Mouse (Mus musculus) lung, embryonic 15.5 days (tissue): ENCODE results near the gene Acot4. TPM values are rescaled to one million over a fixed set of nuclear protein-coding genes. Genes with fewer than 3 reads are reported as not detected.
"Not testable (repeated sequence)": the region's sequence is repeated elsewhere in the genome, so short reads cannot be mapped to it uniquely, and the experiment has no call there.

Source experiments
- ATAC-seq: fragments of 200-750 bp; cut with Nextera tagmentation; 2 replicates; pipeline ENCODE4 v1.8.0; 2017; ENCODE audit warnings: moderate number of reproducible peaks, borderline replicate concordance; ENCODE audit not compliant: low FRiP score, low TSS enrichment; ENCODE audit errors: extremely low read depth
- H3K27ac ChIP-seq: fragments of 300-500 bp; sonication (generic); 2 replicates; pipeline ENCODE4 v1.5.1; 2015; ENCODE audit warnings: moderate library complexity, mild to moderate bottlenecking, inconsistent platforms
- H3K27me3 ChIP-seq: fragments of 300-500 bp; sonication (generic); 2 replicates; pipeline ENCODE4 v1.6.1; 2015; ENCODE audit warnings: inconsistent platforms
- H3K36me3 ChIP-seq: fragments of 300-500 bp; sonication (generic); 2 replicates; pipeline ENCODE4 v1.6.1; 2015; ENCODE audit warnings: inconsistent platforms
- H3K4me1 ChIP-seq: fragments of 300-500 bp; sonication (generic); 2 replicates; pipeline ENCODE4 v1.6.1; 2015; ENCODE audit warnings: inconsistent platforms
- H3K4me2 ChIP-seq: fragments of 300-500 bp; sonication (generic); 2 replicates; pipeline ENCODE4 v1.6.1; 2015; ENCODE audit warnings: inconsistent platforms, mild to moderate bottlenecking, moderate library complexity
- H3K4me3 ChIP-seq: fragments of 300-500 bp; sonication (generic); 2 replicates; pipeline ENCODE4 v1.5.1; 2015; ENCODE audit warnings: mild to moderate bottlenecking, inconsistent platforms
- H3K9ac ChIP-seq: fragments of 300-500 bp; sonication (generic); 2 replicates; pipeline ENCODE4 v1.6.1; 2015; ENCODE audit warnings: inconsistent platforms
- H3K9me3 ChIP-seq: fragments of 300-500 bp; sonication (generic); 2 replicates; pipeline ENCODE4 v1.6.1; 2016; ENCODE audit warnings: inconsistent platforms
- WGBS: fragments of 180-500 bp; shearing (Covaris S2); methylation state at CpG from one replicate; pipeline ENCODE4 v1.1.7; 2015; 5-methylcytosine and 5-hydroxymethylcytosine counted together
- polyA plus RNA-seq: library from polyadenylated mRNA; unstranded; fragments of >200 nt; fragmentation: Nextera tagmentation; extraction: Ambion mirVana; gene quantifications from 2 replicates; pipeline ENCODE4 v1.2.1, GENCODE M21; 2015

Acot4 gene
- polyA plus RNA-seq, 1 experiment from 2014 or later, result 0.44 TPM

DNA sequence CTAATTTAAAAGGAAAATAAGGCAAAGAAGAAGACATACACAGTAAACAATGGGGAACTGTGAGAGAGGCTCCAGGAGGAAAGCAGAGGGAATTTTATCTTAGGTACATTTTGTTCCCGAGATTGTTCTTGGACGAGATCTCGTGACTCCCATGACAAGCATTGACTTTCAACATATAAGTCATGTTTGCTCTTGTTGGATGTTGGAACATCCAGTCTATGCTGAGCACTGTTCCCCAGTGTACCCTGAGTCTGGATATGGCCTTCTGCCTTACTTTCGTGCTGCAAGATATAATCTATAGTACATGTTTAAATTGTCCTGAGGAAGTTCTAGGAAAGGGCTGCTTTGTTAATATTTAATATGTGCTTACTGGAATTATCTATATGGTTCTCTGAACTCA lies 46.4 kb downstream of the Acot4 start:
- WGBS, result 54% methylated on average over 4 of the region's 4 CpGs
- H3K9ac ChIP-seq, result no peak overlapping the region
- no peak overlapping the region for H3K27ac ChIP-seq
- H3K4me3 ChIP-seq, result no peak overlapping the region
- H3K4me2 ChIP-seq, result no peak overlapping the region
- H3K4me1 ChIP-seq, result no peaks in the 10 kb centered on the region
- H3K36me3 ChIP-seq, result no peaks in the 10 kb centered on the region
- no peaks in the 10 kb centered on the region for H3K27me3 ChIP-seq
- H3K9me3 ChIP-seq, result no peaks in the 10 kb centered on the region
- ATAC-seq, result no peak

- H3K4me2 ChIP-seq, H3K4me3 ChIP-seq, H3K27ac ChIP-seq, ATAC-seq, H3K4me1 ChIP-seq, H3K27me3 ChIP-seq, H3K36me3 ChIP-seq, H3K9ac ChIP-seq, H3K9me3 ChIP-seq: not testable (repeated sequence)
- WGBS, result 85% methylated on average over 5 of the region's 5 CpGs
Observed at GRCm38 (mm10) chr12:84094666-84095065, 56.5 kb downstream of the Acot4 start.

Other genes with a start within 250 kb of the Acot4 start
- 36.8 and 40.9 TPM in 2 replicates for gene Numb, start 116.4 kb upstream of the Acot4 start, polyA plus RNA-seq
- gene Riox1, start 87.8 kb upstream of the Acot4 start, polyA plus RNA-seq, result 14.2 and 16.2 TPM in 2 replicates
- not detected in 2 replicates for gene Heatr4, start 53.5 kb upstream of the Acot4 start, polyA plus RNA-seq
- 36.2 and 41.2 TPM in 2 replicates for gene Acot2, start 50.5 kb upstream of the Acot4 start, polyA plus RNA-seq
- 85.5 and 92.8 TPM in 2 replicates for gene Acot1, start 28.9 kb upstream of the Acot4 start, polyA plus RNA-seq
- gene Gm49366, start 556 bp downstream of the Acot4 start, polyA plus RNA-seq, result not detected in 2 replicates
- gene Acot3, start 13.8 kb downstream of the Acot4 start, polyA plus RNA-seq, result 0.30 and 0.33 TPM in 2 replicates
- gene Acot5, start 30.9 kb downstream of the Acot4 start, polyA plus RNA-seq, result not detected in 2 replicates
- gene Acot6, start 62.3 kb downstream of the Acot4 start, polyA plus RNA-seq, result 1.6 TPM in 2 replicates
- gene Dnal1, start 76.0 kb downstream of the Acot4 start, polyA plus RNA-seq, result 4.8 and 6.1 TPM in 2 replicates
- gene Pnma1, start 110.1 kb downstream of the Acot4 start, polyA plus RNA-seq, result 1.8 TPM in 2 replicates
- gene Elmsan1, start 180.5 kb downstream of the Acot4 start, polyA plus RNA-seq, result 11.7 and 12.5 TPM in 2 replicates
- gene Ptgr2, start 246.9 kb downstream of the Acot4 start, polyA plus RNA-seq, result 21.8 and 25.9 TPM in 2 replicates